Mouse (Mus musculus): ENCODE results near the gene Psmc3.
"Not testable (repeated sequence)": the region's sequence is repeated elsewhere in the genome, so short reads cannot be mapped to it uniquely, and the experiment has no call there.

The Psmc3 gene

GRCm38 (mm10) chr2:91053934-91054382 lies at the start of gene Psmc3:
Psmc3 (plus strand) TSS chr2:91054009.
- DNase-seq, result peak; percentile 96

GRCm38 (mm10) chr2:91008536-91008935 lies 45.3 kb upstream of the Psmc3 start:
- DNase-seq, result no peak

- DNase-seq, result no peak
Observed at GRCm38 (mm10) chr2:91013881-91014280, 39.9 kb upstream of the Psmc3 start.

GRCm38 (mm10) chr2:91015386-91015785 lies 38.4 kb upstream of the Psmc3 start:
- DNase-seq, result no peak

- DNase-seq, result no peak
Observed at GRCm38 (mm10) chr2:91018061-91018788, 35.6 kb upstream of the Psmc3 start.

GRCm38 (mm10) chr2:91019911-91020310 lies 33.9 kb upstream of the Psmc3 start:
- DNase-seq, result no peak

- not testable (repeated sequence) for DNase-seq
Observed at GRCm38 (mm10) chr2:91022266-91022665, 31.5 kb upstream of the Psmc3 start.

GRCm38 (mm10) chr2:91023131-91023530 lies 30.7 kb upstream of the Psmc3 start:
- DNase-seq, result no peak

- DNase-seq, result no peak
Observed at GRCm38 (mm10) chr2:91023956-91024355, 29.9 kb upstream of the Psmc3 start.

GRCm38 (mm10) chr2:91025081-91025516 lies 28.7 kb upstream of the Psmc3 start:
- no peak for DNase-seq

GRCm38 (mm10) chr2:91026491-91026890 lies 27.3 kb upstream of the Psmc3 start:
- DNase-seq, result no peak

GRCm38 (mm10) chr2:91027391-91028214 lies 26.2 kb upstream of the Psmc3 start:
- no peak for DNase-seq

- no peak for DNase-seq
Observed at GRCm38 (mm10) chr2:91031216-91031615, 22.6 kb upstream of the Psmc3 start.

- DNase-seq, result peak; percentile 42
Observed at GRCm38 (mm10) chr2:91033000-91033399, 20.8 kb upstream of the Psmc3 start.

GRCm38 (mm10) chr2:91035385-91035784 lies 18.4 kb upstream of the Psmc3 start, which contains the start of gene Rapsn:
Rapsn (plus strand) TSS chr2:91035620.
- peak; percentile 34 for DNase-seq

GRCm38 (mm10) chr2:91041786-91042185 lies 12.0 kb upstream of the Psmc3 start:
- DNase-seq, result no peak

GRCm38 (mm10) chr2:91042651-91043398 lies 11.0 kb upstream of the Psmc3 start:
- DNase-seq, result no peak

- no peak for DNase-seq
Observed at GRCm38 (mm10) chr2:91044727-91045126, 9.1 kb upstream of the Psmc3 start.

GRCm38 (mm10) chr2:91045805-91046204 lies 8.0 kb upstream of the Psmc3 start:
- not testable (repeated sequence) for DNase-seq

GRCm38 (mm10) chr2:91047359-91047758 lies 6.5 kb upstream of the Psmc3 start:
- peak; percentile 26 for DNase-seq

GRCm38 (mm10) chr2:91051917-91052316 lies 1.9 kb upstream of the Psmc3 start:
- DNase-seq, result no peak

- peak; percentile 26 for DNase-seq
Observed at GRCm38 (mm10) chr2:91052752-91053151, 1.1 kb upstream of the Psmc3 start.
